Mouse (Mus musculus): ENCODE data around the gene Rxfp2.

DNA sequence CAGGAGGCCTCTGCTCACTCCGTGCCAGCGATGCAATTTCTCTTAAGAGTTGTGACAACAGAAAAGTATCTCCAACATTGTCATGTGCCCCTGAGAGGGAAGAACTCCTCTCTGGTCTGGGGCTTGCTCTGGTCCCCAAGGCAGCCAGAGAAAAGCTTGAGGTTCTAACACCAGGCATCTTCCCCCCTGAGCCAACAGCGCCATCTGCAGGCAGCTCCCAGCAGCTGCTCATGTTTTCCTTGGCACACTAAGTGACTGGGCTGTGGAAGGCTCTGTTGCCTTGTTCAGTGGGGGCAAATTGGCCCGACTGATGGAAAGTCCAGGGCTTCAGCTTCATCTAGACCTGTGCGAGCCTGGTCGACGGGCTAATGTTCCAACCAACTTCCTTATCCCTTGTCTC is 31.5 kb downstream of the Rxfp2 start:
- TF ChIP-seq EP300 (IDR thresholded peaks at IDR 0.05; ENCODE audit: low read depth) (no peak), CTCF (IDR thresholded peaks at IDR 0.05; ENCODE audit: low read depth) (peak; percentile 54)

All from liver, postnatal 0 days (tissue).